8 mouse cellular contexts compared by ENCODE assay signal in the genomic region with DNA sequence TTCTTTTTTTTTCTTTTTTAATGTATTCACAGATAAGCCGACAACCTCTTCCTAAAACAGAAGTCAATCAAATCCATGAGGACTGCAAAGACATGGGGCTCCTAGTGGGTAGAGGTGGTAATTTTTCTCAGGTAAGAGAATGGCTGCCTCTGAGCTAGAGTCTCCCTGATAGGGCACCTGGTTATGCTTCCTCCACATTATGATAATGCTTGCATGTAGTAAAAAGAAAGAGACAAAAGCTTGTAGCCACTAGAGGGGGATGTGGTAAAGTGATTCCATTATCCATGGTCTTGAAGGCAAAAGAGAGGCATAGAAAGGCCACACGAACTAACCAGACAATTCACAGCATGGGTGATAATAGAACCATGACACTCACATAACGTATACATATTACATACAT. TPM values are rescaled to one million over a fixed set of nuclear protein-coding genes. Genes with fewer than 3 reads are reported as not detected.
DNase-seq lines count a peak whose midpoint lies in the region; ATAC-seq lines count a peak whose summit lies in the region.

No protein-coding gene starts in this region.

- intact Hi-C loops in left cerebral cortex, postnatal 14 days (cut with DNase I): no loop called here
- intact Hi-C loops in gastrocnemius, postnatal 14 days (cut with DNase I; ENCODE audit: low total_unique reads): no loop called here

- ATAC-seq in common myeloid progenitor, adult 5-6 weeks (replicated peaks; ENCODE audit: low read depth, poor library complexity, severe bottlenecking): peak; percentile 58; the same call in 1 of the 2 replicates
- ATAC-seq in inflammation-experienced regulatory T-cells, adult 6 months: no peak

- peak; percentile 9 for DNase-seq in kidney, adult 11 months
- no peak for DNase-seq in kidney, adult 18-20 months
- DNase-seq in CD4-positive helper T cell, adult 2 months (ENCODE audit: low read depth, low spot score): peak; percentile 6
- DNase-seq in left cerebral cortex, postnatal 14 days (ENCODE audit: low spot score in 2 of 2): peak; percentile 21 to 58
- DNase-seq in gastrocnemius, postnatal 14 days: no peak
- no peak for DNase-seq in gastrocnemius, postnatal 25 days

RNA-seq across cellular contexts. Expression of gene Agxt2, which starts 42.1 kb away (rescaled TPM):
- total RNA-seq in common myeloid progenitor, adult 5-6 weeks (2017): not detected in 2 replicates
- not detected for total RNA-seq in left cerebral cortex, postnatal 14 days (2021)
- not detected for polyA plus RNA-seq in inflammation-experienced regulatory T-cells, adult 6 months (2017; shearing (Covaris generic))
- total RNA-seq in gastrocnemius, postnatal 14 days (2021): not detected
- not detected for total RNA-seq in gastrocnemius, postnatal 25 days (2021)

Comparison
In these comparisons a context has a peak if more than half of its experiments do, and no peak if none do; other contexts are left out.
1. DNase-seq: peak in kidney, adult 11 months (single experiment), CD4-positive helper T cell, adult 2 months (single experiment) and left cerebral cortex, postnatal 14 days (2 of 2); none in kidney, adult 18-20 months (single experiment), gastrocnemius, postnatal 14 days (single experiment) and gastrocnemius, postnatal 25 days (single experiment).